Mouse (Mus musculus) heart, adult 11 months (tissue): ENCODE results near the gene Lmod1.
"Not testable (repeated sequence)": the region's sequence is repeated elsewhere in the genome, so short reads cannot be mapped to it uniquely, and the experiment has no call there.

Experiments
- DNase-seq: peaks from one replicate; pipeline ENCODE4 v3.0.0; 2022

Lmod1 gene

GRCm38 (mm10) chr1:135363446-135363845 lies 38.8 kb downstream of the Lmod1 start:
- DNase-seq = no peak

- DNase-seq = no peak
These were observed 41.8 kb downstream of the Lmod1 start for GRCm38 (mm10) chr1:135366380-135366779.

- DNase-seq = no peak
These were observed 42.4 kb downstream of the Lmod1 start for GRCm38 (mm10) chr1:135367005-135367404.

- no peak for DNase-seq
These were observed 43.0 kb downstream of the Lmod1 start for GRCm38 (mm10) chr1:135367595-135367994.

- DNase-seq = peak; percentile 98
These were observed 43.6 kb downstream of the Lmod1 start for GRCm38 (mm10) chr1:135368245-135368644.

GRCm38 (mm10) chr1:135368982-135369381 lies 44.4 kb downstream of the Lmod1 start:
- DNase-seq = peak; percentile 97

- no peak for DNase-seq
These were observed 44.8 kb downstream of the Lmod1 start for GRCm38 (mm10) chr1:135369415-135369814.

GRCm38 (mm10) chr1:135373171-135373677 lies 48.6 kb downstream of the Lmod1 start:
- no peak for DNase-seq

GRCm38 (mm10) chr1:135374175-135374867 lies 49.7 kb downstream of the Lmod1 start:
- peak; percentile 92 for DNase-seq

- DNase-seq = peak; percentile 96
These were observed 50.4 kb downstream of the Lmod1 start, which contains the start of gene Shisa4 for GRCm38 (mm10) chr1:135374868-135375581. Gene Shisa4 (minus strand): TSS chr1:135375237.

GRCm38 (mm10) chr1:135378576-135378975 lies 54.0 kb downstream of the Lmod1 start:
- peak; percentile 96 for DNase-seq

GRCm38 (mm10) chr1:135379048-135379447 lies 54.4 kb downstream of the Lmod1 start:
- DNase-seq = peak; percentile 82

- DNase-seq = peak; percentile 89
These were observed 55.7 kb downstream of the Lmod1 start for GRCm38 (mm10) chr1:135380071-135380991.

- not testable (repeated sequence) for DNase-seq
These were observed 57.0 kb downstream of the Lmod1 start for GRCm38 (mm10) chr1:135381560-135381959.

GRCm38 (mm10) chr1:135384171-135384570 lies 59.6 kb downstream of the Lmod1 start:
- no peak for DNase-seq

- DNase-seq = no peak
These were observed 60.6 kb downstream of the Lmod1 start for GRCm38 (mm10) chr1:135385161-135385560.

GRCm38 (mm10) chr1:135399466-135399865 lies 74.9 kb downstream of the Lmod1 start:
- DNase-seq = no peak

- no peak for DNase-seq
These were observed 77.0 kb downstream of the Lmod1 start for GRCm38 (mm10) chr1:135401452-135402110.

GRCm38 (mm10) chr1:135405356-135405755 lies 80.7 kb downstream of the Lmod1 start:
- DNase-seq = no peak

GRCm38 (mm10) chr1:135408973-135409372 lies 84.4 kb downstream of the Lmod1 start:
- DNase-seq = no peak

GRCm38 (mm10) chr1:135410967-135411366 lies 86.4 kb downstream of the Lmod1 start:
- peak; percentile 98 for DNase-seq

GRCm38 (mm10) chr1:135412130-135412529 lies 87.5 kb downstream of the Lmod1 start:
- peak; percentile 90 for DNase-seq
